9 mouse cellular contexts compared by ENCODE assay signal in the genomic region with DNA sequence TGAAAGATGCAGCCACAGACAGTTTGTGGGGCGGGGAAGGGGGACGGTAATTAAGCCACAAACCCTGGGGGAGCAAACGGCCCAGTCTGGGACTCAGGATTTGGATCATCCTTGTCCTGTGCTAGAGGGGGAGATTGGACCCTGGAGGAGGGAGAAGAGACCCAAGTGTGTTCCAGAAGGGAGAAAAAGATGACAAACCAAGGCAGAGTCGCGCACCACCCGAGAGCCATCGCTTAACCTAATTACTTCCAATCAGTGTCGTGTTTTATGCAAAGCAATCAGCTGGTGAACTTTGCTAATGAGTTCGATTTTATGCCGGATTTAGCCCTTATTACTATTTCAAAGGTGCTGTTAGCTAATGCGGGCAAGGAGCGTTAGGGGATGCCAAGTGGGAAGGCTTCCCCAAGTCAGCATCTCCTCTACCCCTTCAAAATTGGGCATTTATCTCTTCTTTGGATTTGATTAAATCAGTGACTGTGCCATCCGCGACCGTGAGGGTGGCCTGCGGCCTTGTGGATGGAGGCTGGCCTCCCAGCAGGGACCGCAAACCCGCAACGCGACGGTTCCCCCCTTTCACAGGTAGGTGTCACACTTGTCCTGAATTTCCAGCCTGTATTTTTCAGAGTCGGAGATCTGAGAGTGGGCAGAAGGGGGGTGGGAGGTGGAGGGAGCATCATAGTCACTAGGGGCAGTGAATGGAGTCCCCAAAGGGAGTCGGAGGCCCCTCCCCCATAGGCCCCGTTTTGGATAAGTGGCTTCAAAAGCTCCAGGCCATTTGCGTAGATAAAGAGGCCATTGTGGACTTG. TPM values are rescaled to one million over a fixed set of nuclear protein-coding genes. Genes with fewer than 3 reads are reported as not detected.
DNase-seq lines count a peak whose midpoint lies in the region; ATAC-seq and TF ChIP-seq lines count a peak whose summit lies in the region.
"Had no signal": no experiment of that assay in that cellular context is flagged by ENCODE, and none has a peak within 500 bp of the region (broad histone marks: within the 10 kb centered on the region; RNA-seq: fewer than 3 reads in every experiment).

No protein-coding gene starts in this region.

- H3K4me3 ChIP-seq in intestine, embryonic 14.5 days (ENCODE audit: low read depth, low read length), result no peak overlapping the region
- H3K4me3 ChIP-seq in intestine, embryonic 15.5 days (replicated peaks), result no peak overlapping the region
- H3K4me3 ChIP-seq in cerebellum, adult 2 months (replicated peaks; ENCODE audit: insufficient read depth, low read depth, low read length), result no peak overlapping the region
- peak overlapping the region; percentile 6 for H3K4me3 ChIP-seq in forebrain, embryonic 11.5 days (ENCODE audit: low read depth, low read length)
- H3K4me3 ChIP-seq: megakaryocyte, embryonic 14.5 days had no signal

- H3K4me1 ChIP-seq in intestine, embryonic 14.5 days (replicated peaks; ENCODE audit: control insufficient read depth, insufficient read depth, low read length), result peaks cover 20% of the 10 kb centered on the region; the same call in 1 of the 2 replicates
- H3K4me1 ChIP-seq in intestine, embryonic 15.5 days (replicated peaks), result peaks cover 32% of the 10 kb centered on the region
- H3K4me1 ChIP-seq in cerebellum, adult 2 months (ENCODE audit: control insufficient read depth, insufficient read depth, low read length), result 0 out of 2 replicates have a peak, but pooled peaks cover 3% of the 10 kb centered on the region
- peaks cover 36% of the 10 kb centered on the region for H3K4me1 ChIP-seq in forebrain, embryonic 11.5 days (replicated peaks; ENCODE audit: control insufficient read depth, insufficient read depth, low read length)

- H3K9me3 ChIP-seq in intestine, embryonic 14.5 days (ENCODE audit: control insufficient read depth, low read length), result no peaks in the 10 kb centered on the region
- no peaks in the 10 kb centered on the region for H3K9me3 ChIP-seq in intestine, embryonic 15.5 days
- H3K9me3 ChIP-seq in forebrain, embryonic 11.5 days (ENCODE audit: control insufficient read depth, low read length), result no peaks in the 10 kb centered on the region
- H3K9me3 ChIP-seq: megakaryocyte, embryonic 14.5 days had no signal

- 5% methylated on average over 25 of the region's 25 CpGs for WGBS in intestine, embryonic 14.5 days
- WGBS in intestine, embryonic 15.5 days, result 4% methylated on average over 25 of the region's 25 CpGs
- 43% methylated on average over 25 of the region's 25 CpGs for WGBS in cerebellum, adult 2 months
- WGBS in forebrain, embryonic 11.5 days, result 2% methylated on average over 25 of the region's 25 CpGs

- H3K4me2 ChIP-seq in intestine, embryonic 14.5 days (ENCODE audit: low read length), result no peak overlapping the region
- H3K4me2 ChIP-seq in intestine, embryonic 15.5 days (replicated peaks), result no peak overlapping the region
- peak overlapping the region; percentile 33 for H3K4me2 ChIP-seq in forebrain, embryonic 11.5 days (ENCODE audit: low read depth, low read length, severe bottlenecking)

- peak; percentile 25; the same call in 1 of the 2 replicates for TF ChIP-seq CTCF in cerebellum, adult 2 months (IDR thresholded peaks at IDR 0.05; ENCODE audit: borderline replicate concordance, insufficient read depth, low read depth, low read length)

- no peak overlapping the region for H3K9ac ChIP-seq in intestine, embryonic 14.5 days (ENCODE audit: low read length)
- H3K9ac ChIP-seq in intestine, embryonic 15.5 days, result no peak overlapping the region
- H3K9ac ChIP-seq in forebrain, embryonic 11.5 days (ENCODE audit: low read length), result no peak overlapping the region

- H3K36me3 ChIP-seq in intestine, embryonic 14.5 days (ENCODE audit: control insufficient read depth, insufficient read depth, low read length), result no peaks in the 10 kb centered on the region
- H3K36me3 ChIP-seq in intestine, embryonic 15.5 days, result no peaks in the 10 kb centered on the region
- no peaks in the 10 kb centered on the region for H3K36me3 ChIP-seq in forebrain, embryonic 11.5 days (ENCODE audit: control insufficient read depth, insufficient read depth, low read length)

- peak; percentile 73 for DNase-seq in intestine, embryonic 14.5 days (ENCODE audit: low spot score)
- peak; percentile 36 to 46 for DNase-seq in cerebellum, adult 2 months
- peak; percentile 84 for DNase-seq in forebrain, embryonic 11.5 days (ENCODE audit: low spot score)
- DNase-seq in kidney, adult 9 months, result peak; percentile 34
- DNase-seq in lung, postnatal 14 days, result peak; percentile 51
- DNase-seq in right cerebral cortex, postnatal 4 days, result peak; percentile 62
- no peak for DNase-seq in MN1 (ENCODE audit: low spot score)

- 0 out of 2 replicates have a peak, but pooled peaks have one; percentile 21 for ATAC-seq in intestine, embryonic 14.5 days (replicated peaks; ENCODE audit: low FRiP score, low TSS enrichment, low read depth)
- ATAC-seq in intestine, embryonic 15.5 days, result no peak
- peak; percentile 36; the same call in 1 of the 2 replicates for ATAC-seq in forebrain, embryonic 11.5 days (replicated peaks; ENCODE audit: low FRiP score)

- H3K27ac ChIP-seq in intestine, embryonic 14.5 days (ENCODE audit: low read depth), result no peak overlapping the region
- H3K27ac ChIP-seq in intestine, embryonic 15.5 days, result no peak overlapping the region
- no peak overlapping the region for H3K27ac ChIP-seq in cerebellum, adult 2 months (ENCODE audit: insufficient read depth, low read length)
- no peak overlapping the region for H3K27ac ChIP-seq in forebrain, embryonic 11.5 days (ENCODE audit: low read depth, low read length)

- H3K27me3 ChIP-seq in intestine, embryonic 14.5 days (replicated peaks; ENCODE audit: control insufficient read depth, insufficient read depth, low read length), result peaks cover 97% of the 10 kb centered on the region
- H3K27me3 ChIP-seq in intestine, embryonic 15.5 days (replicated peaks), result peaks cover 89% of the 10 kb centered on the region
- H3K27me3 ChIP-seq in cerebellum, adult 2 months (ENCODE audit: control insufficient read depth, insufficient read depth, low read length), result peaks cover 12% of the 10 kb centered on the region; the same call in 1 of the 2 replicates
- peaks cover 89% of the 10 kb centered on the region for H3K27me3 ChIP-seq in forebrain, embryonic 11.5 days (ENCODE audit: control insufficient read depth, insufficient read depth, low read length)

- no peak for TF ChIP-seq POLR2A in cerebellum, adult 2 months (IDR thresholded peaks at IDR 0.05; ENCODE audit: borderline replicate concordance, insufficient read depth, low read length)

RNA-seq across cellular contexts. Expression of gene Irx5, which starts 4.3 kb away (rescaled TPM):
- polyA plus RNA-seq in intestine, embryonic 14.5 days (2014; fragmentation: Nextera tagmentation; extraction: Ambion mirVana), result 0.07 TPM in 1 of 2 replicates, not detected in the other
- polyA plus RNA-seq in intestine, embryonic 15.5 days (2015; fragmentation: Nextera tagmentation; extraction: Ambion mirVana), result 0.11 and 0.13 TPM in 2 replicates
- 4.5 and 4.7 TPM in 2 replicates for polyA plus RNA-seq in cerebellum, adult 2 months (2012; rRNA removed)
- 9.0 and 9.5 TPM in 2 replicates for polyA plus RNA-seq in forebrain, embryonic 11.5 days (2014; fragmentation: Nextera tagmentation; extraction: Ambion mirVana)
